Mouse (Mus musculus): ENCODE results near the gene Tspear. TPM values are rescaled to one million over a fixed set of nuclear protein-coding genes. Genes with fewer than 3 reads are reported as not detected.

Gene Tspear
- polyA plus RNA-seq, 1 experiment: not detected

DNA sequence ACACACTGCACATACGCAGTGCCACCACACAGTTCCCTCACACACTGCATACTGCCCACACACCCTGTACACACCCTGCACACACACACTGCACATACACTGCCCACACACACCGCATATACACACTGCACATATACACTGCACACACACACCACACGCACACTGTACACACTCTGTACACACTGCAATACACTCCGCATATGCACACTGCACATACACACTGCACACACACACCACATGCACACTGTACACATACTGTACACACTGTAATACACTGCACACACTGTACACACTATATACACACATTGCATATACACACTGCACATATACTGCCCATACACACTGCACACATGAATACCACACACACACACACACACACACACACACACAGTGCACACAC is 132.2 kb downstream of the Tspear start:
- no peaks in the 10 kb centered on the region for H3K79me2 ChIP-seq (ENCODE audit: control insufficient read depth, insufficient read depth)
- TF ChIP-seq POLR2AphosphoS2 (IDR thresholded peaks at IDR 0.05; ENCODE audit: insufficient read length, low read depth) (no peak), POLR2A (IDR thresholded peaks at IDR 0.05; ENCODE audit: insufficient read length, low read depth) (no peak), CEBPB (IDR thresholded peaks at IDR 0.05; ENCODE audit: insufficient read depth, poor library complexity, severe bottlenecking) (no peak), MYOG (IDR thresholded peaks at IDR 0.05; ENCODE audit: control insufficient read depth in 1 of 3, insufficient read depth in 1 of 3, insufficient read length in 2 of 3, low read depth in 2 of 3) (no peak), MAX (IDR thresholded peaks at IDR 0.05; ENCODE audit: low read depth) (no peak), TCF3 (IDR thresholded peaks at IDR 0.05; ENCODE audit: insufficient read length, low read depth) (no peak), TCF12 (IDR thresholded peaks at IDR 0.05; ENCODE audit: insufficient read depth, poor library complexity, severe bottlenecking) (no peak), REST (IDR thresholded peaks at IDR 0.05; ENCODE audit: insufficient read depth, insufficient read length) (no peak), MYOD1 (IDR thresholded peaks at IDR 0.05; ENCODE audit: control insufficient read depth in 1 of 3, insufficient read length in 2 of 3, low read depth in 2 of 3) (no peak), USF1 (IDR thresholded peaks at IDR 0.05; ENCODE audit: low read depth) (no peak), E2F4 (IDR thresholded peaks at IDR 0.05; ENCODE audit: insufficient read depth) (no peak), SRF (IDR thresholded peaks at IDR 0.05; ENCODE audit: control insufficient read depth, insufficient read length, low read depth) (no peak)
- no peak overlapping the region for H3K4me3 ChIP-seq
- H3K4me2 ChIP-seq (ENCODE audit: low read depth): no peak overlapping the region
- H3ac ChIP-seq (ENCODE audit: control insufficient read depth, insufficient read length): no peak overlapping the region
- no peaks in the 10 kb centered on the region for H3K36me3 ChIP-seq (ENCODE audit: control insufficient read depth, insufficient read depth)
- H3K27me3 ChIP-seq (ENCODE audit: control insufficient read depth, insufficient read depth, insufficient read length): peaks cover 13% of the 10 kb centered on the region

DNA sequence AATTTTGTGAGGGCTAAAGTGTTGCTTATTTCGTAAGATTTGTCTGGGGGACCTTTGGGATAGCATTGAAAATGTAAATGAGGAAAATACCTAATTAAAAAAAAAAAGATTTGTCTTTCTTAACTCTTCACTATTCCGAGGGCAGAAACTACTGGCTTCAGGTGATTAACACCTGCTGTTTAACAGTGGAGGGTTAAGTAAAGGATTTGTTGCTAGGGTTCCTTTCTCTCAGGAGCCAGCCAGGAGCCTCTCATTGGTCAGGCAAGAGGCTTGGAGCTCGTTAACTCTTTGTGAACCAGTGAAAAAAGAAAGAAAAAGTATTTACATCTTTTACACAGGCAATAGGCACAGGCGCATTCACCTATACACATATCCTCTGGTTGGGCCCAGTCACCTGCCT is 132.8 kb downstream of the Tspear start:
- no peak for TF ChIP-seq MAX (IDR thresholded peaks at IDR 0.05; ENCODE audit: low read depth)
- no peak for TF ChIP-seq E2F4 (IDR thresholded peaks at IDR 0.05; ENCODE audit: insufficient read depth)
- no peak for TF ChIP-seq TCF3 (IDR thresholded peaks at IDR 0.05; ENCODE audit: insufficient read length, low read depth)
- no peak for TF ChIP-seq TCF12 (IDR thresholded peaks at IDR 0.05; ENCODE audit: insufficient read depth, poor library complexity, severe bottlenecking)
- no peak for TF ChIP-seq USF1 (IDR thresholded peaks at IDR 0.05; ENCODE audit: low read depth)
- TF ChIP-seq POLR2AphosphoS2 (IDR thresholded peaks at IDR 0.05; ENCODE audit: insufficient read length, low read depth): no peak
- no peak for TF ChIP-seq MYOD1 (IDR thresholded peaks at IDR 0.05; ENCODE audit: control insufficient read depth in 1 of 3, insufficient read length in 2 of 3, low read depth in 2 of 3)
- no peak for TF ChIP-seq REST (IDR thresholded peaks at IDR 0.05; ENCODE audit: insufficient read depth, insufficient read length)
- no peak for TF ChIP-seq MYOG (IDR thresholded peaks at IDR 0.05; ENCODE audit: control insufficient read depth in 1 of 3, insufficient read depth in 1 of 3, insufficient read length in 2 of 3, low read depth in 2 of 3)
- no peak for TF ChIP-seq POLR2A (IDR thresholded peaks at IDR 0.05; ENCODE audit: insufficient read length, low read depth)
- no peak for TF ChIP-seq CEBPB (IDR thresholded peaks at IDR 0.05; ENCODE audit: insufficient read depth, poor library complexity, severe bottlenecking)
- TF ChIP-seq SRF (IDR thresholded peaks at IDR 0.05; ENCODE audit: control insufficient read depth, insufficient read length, low read depth): no peak
- H3K27me3 ChIP-seq (ENCODE audit: control insufficient read depth, insufficient read depth, insufficient read length): peaks cover 13% of the 10 kb centered on the region

DNA sequence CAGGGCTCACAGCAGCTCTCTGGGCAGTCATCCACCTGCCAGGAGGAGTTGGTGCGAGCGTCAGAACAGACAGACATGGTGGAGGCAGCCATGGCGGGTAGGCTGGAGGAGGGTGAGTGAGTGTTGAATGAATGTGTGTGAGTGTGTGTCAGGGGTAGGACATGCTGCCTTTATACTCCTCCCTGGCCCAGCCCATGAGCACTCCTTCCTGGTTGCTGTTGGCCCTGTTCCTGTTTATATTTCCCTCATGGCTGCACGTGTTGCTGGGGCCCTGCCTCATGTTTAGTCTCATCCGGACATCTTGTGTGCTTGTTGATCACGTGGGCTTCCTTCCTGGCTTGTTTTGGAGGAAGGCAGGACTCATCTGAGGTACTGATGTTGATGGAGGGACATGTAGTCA is 140.6 kb downstream of the Tspear start, which contains the start of gene Krtap10-4:
Gene Krtap10-4, minus strand, starts transcription at position 145 of the 400 bp plus-strand sequence.
- H3K27me3 ChIP-seq (ENCODE audit: control insufficient read depth, insufficient read depth, insufficient read length): peaks cover 11% of the 10 kb centered on the region
- no peaks in the 10 kb centered on the region for H3K36me3 ChIP-seq (ENCODE audit: control insufficient read depth, insufficient read depth)
- no peak within 1 kb of the TSS for H3K4me2 ChIP-seq (ENCODE audit: low read depth)
- no peak within 1 kb of the TSS for H3ac ChIP-seq (ENCODE audit: control insufficient read depth, insufficient read length)
- H3K4me3 ChIP-seq: no peak within 1 kb of the TSS
- H3K79me2 ChIP-seq (ENCODE audit: control insufficient read depth, insufficient read depth): no peaks in the 10 kb centered on the region
- TF ChIP-seq MYOD1 (IDR thresholded peaks at IDR 0.05; ENCODE audit: control insufficient read depth in 1 of 3, insufficient read length in 2 of 3, low read depth in 2 of 3) (no peak), TCF12 (IDR thresholded peaks at IDR 0.05; ENCODE audit: insufficient read depth, poor library complexity, severe bottlenecking) (no peak), MYOG (IDR thresholded peaks at IDR 0.05; ENCODE audit: control insufficient read depth in 1 of 3, insufficient read depth in 1 of 3, insufficient read length in 2 of 3, low read depth in 2 of 3) (no peak), POLR2A (IDR thresholded peaks at IDR 0.05; ENCODE audit: insufficient read length, low read depth) (no peak), E2F4 (IDR thresholded peaks at IDR 0.05; ENCODE audit: insufficient read depth) (no peak), POLR2AphosphoS2 (IDR thresholded peaks at IDR 0.05; ENCODE audit: insufficient read length, low read depth) (no peak), REST (IDR thresholded peaks at IDR 0.05; ENCODE audit: insufficient read depth, insufficient read length) (no peak), SRF (IDR thresholded peaks at IDR 0.05; ENCODE audit: control insufficient read depth, insufficient read length, low read depth) (no peak), TCF3 (IDR thresholded peaks at IDR 0.05; ENCODE audit: insufficient read length, low read depth) (no peak), CEBPB (IDR thresholded peaks at IDR 0.05; ENCODE audit: insufficient read depth, poor library complexity, severe bottlenecking) (no peak), USF1 (IDR thresholded peaks at IDR 0.05; ENCODE audit: low read depth) (no peak), MAX (IDR thresholded peaks at IDR 0.05; ENCODE audit: low read depth) (no peak)

More for the DNA sequence above, 132.8 kb downstream of the Tspear start:
- no peak overlapping the region for H3K4me3 ChIP-seq
- H3K4me2 ChIP-seq (ENCODE audit: low read depth): no peak overlapping the region
- H3K79me2 ChIP-seq (ENCODE audit: control insufficient read depth, insufficient read depth): no peaks in the 10 kb centered on the region
- no peaks in the 10 kb centered on the region for H3K36me3 ChIP-seq (ENCODE audit: control insufficient read depth, insufficient read depth)
- no peak overlapping the region for H3ac ChIP-seq (ENCODE audit: control insufficient read depth, insufficient read length)

DNA sequence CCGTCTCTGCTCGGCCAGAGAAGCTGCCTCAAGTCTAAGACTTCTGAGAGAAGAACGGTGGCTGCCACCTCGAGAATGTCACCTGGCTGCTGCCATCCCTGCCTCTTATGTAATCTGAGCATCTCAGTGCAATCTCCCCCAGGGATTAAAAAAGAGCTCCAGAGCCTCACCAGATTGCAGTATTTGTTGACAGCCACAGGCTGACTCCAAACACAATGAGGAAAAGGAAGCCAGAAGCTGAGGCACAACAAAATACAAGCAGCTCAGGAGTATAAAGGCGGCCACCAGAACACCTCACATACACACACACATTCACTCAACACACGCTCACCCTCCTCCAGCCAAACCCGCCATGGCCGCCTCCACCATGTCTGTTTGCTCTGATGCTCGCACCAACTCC is 149.3 kb downstream of the Tspear start, which contains the start of gene Krtap10-10:
Gene Krtap10-10, plus strand, starts transcription at position 301 of the 400 bp plus-strand sequence.
- Histone ChIP-seq H3K4me2 (ENCODE audit: low read depth) (no peak within 1 kb of the TSS), H3K27me3 (ENCODE audit: control insufficient read depth, insufficient read depth, insufficient read length) (peaks cover 7% of the 10 kb centered on the region), H3K4me3 (no peak within 1 kb of the TSS), H3ac (ENCODE audit: control insufficient read depth, insufficient read length) (no peak within 1 kb of the TSS), H3K36me3 (ENCODE audit: control insufficient read depth, insufficient read depth) (no peaks in the 10 kb centered on the region), H3K79me2 (ENCODE audit: control insufficient read depth, insufficient read depth) (no peaks in the 10 kb centered on the region)
- TF ChIP-seq SRF (IDR thresholded peaks at IDR 0.05; ENCODE audit: control insufficient read depth, insufficient read length, low read depth) (no peak), REST (IDR thresholded peaks at IDR 0.05; ENCODE audit: insufficient read depth, insufficient read length) (no peak), MAX (IDR thresholded peaks at IDR 0.05; ENCODE audit: low read depth) (no peak), CEBPB (IDR thresholded peaks at IDR 0.05; ENCODE audit: insufficient read depth, poor library complexity, severe bottlenecking) (no peak), E2F4 (IDR thresholded peaks at IDR 0.05; ENCODE audit: insufficient read depth) (no peak), MYOD1 (IDR thresholded peaks at IDR 0.05; ENCODE audit: control insufficient read depth in 1 of 3, insufficient read length in 2 of 3, low read depth in 2 of 3) (no peak), USF1 (IDR thresholded peaks at IDR 0.05; ENCODE audit: low read depth) (no peak), POLR2A (IDR thresholded peaks at IDR 0.05; ENCODE audit: insufficient read length, low read depth) (no peak), TCF3 (IDR thresholded peaks at IDR 0.05; ENCODE audit: insufficient read length, low read depth) (no peak), TCF12 (IDR thresholded peaks at IDR 0.05; ENCODE audit: insufficient read depth, poor library complexity, severe bottlenecking) (no peak), POLR2AphosphoS2 (IDR thresholded peaks at IDR 0.05; ENCODE audit: insufficient read length, low read depth) (no peak), MYOG (IDR thresholded peaks at IDR 0.05; ENCODE audit: control insufficient read depth in 1 of 3, insufficient read depth in 1 of 3, insufficient read length in 2 of 3, low read depth in 2 of 3) (no peak)

All from myocyte (in vitro differentiated cells).